Mouse (Mus musculus): ENCODE data around the gene Ppp6r2. TPM values are rescaled to one million over a fixed set of nuclear protein-coding genes. Genes with fewer than 3 reads are reported as not detected.
A peak's percentile ranks its signal among the peaks of the same experiment; 100 is the strongest.

Gene Ppp6r2
- total RNA-seq, 4 experiments from 2014 or later = 46.8 to 89.2 (median 66.8) TPM

DNA sequence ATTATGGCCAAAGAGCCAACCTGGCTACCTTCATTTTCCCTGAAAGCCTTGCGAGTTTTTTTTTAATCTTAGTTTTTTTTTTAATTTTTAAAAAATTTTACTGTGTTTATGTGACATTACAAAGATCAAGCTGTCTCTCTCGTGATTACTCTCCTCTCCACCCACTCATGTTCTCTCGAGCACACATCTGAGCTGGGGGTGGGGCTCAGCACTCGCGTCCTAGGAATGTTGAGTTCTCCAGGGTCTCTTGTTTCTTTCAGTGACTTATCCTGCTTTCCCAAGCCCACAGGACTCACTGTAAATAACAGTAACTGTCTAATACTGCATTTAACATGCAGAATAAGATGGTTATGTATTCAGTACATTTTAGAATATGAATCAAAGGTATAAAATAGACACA is 53.1 kb downstream of the Ppp6r2 start:
- no peak for DNase-seq

DNA sequence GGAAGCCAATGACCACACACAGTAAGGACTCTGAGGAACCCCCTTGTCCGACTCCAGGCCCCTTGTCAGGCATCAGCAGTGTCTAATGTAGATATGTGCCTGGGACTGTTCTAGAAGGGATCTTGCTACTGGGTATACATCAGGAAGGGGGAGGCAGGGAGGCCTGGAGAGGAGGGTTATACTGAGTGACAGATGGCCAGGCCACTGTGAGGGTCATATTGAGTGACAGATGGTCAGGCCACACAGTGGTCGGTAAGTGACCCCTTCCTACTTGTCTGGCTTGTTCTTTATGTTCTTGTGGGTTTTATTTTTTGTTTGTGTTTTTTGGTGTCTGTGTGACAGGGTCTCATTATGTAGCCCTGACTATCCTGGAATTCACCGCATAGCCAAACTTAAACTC is 64.1 kb downstream of the Ppp6r2 start:
- no peak for DNase-seq

DNA sequence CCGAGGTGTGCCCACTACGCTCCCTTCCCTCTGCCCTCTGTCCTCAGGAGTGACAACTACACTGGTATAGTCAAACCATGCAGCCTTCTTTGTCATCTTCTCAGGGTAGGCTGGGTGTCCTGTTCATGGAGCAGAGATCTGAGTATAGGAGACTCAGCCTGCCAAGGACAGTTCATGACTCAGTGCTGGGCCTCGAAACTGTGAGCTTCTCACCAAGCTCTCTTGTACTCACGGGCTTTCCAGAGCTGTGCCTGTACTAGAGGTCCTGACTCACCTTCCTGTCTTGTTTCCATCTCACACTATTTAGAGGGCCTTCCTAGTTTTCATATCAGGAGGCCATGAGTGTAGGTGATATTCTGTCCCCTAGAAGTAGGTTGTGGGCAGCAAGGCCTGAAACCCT is 66.0 kb downstream of the Ppp6r2 start:
- DNase-seq = peak; percentile 41

DNA sequence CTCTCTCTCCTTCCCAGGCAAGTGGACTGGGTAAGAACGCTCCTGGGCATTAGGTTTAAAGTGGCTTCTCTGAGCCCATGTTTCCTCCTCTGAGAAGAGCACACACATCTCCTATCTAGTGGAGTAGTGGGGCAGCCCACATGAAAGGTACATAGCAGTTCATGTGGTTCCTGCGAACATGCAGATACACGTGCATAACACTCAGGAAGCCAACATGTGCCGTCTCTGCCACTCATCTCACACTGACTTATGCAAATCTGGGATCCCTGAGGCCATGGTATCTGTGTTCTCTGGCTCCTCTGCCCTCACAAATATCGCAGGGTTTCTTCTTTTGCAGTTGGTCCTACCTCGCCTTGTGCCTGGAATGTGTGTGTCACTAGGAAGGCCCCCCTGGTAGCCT is 71.2 kb downstream of the Ppp6r2 start:
- no peak for DNase-seq

DNA sequence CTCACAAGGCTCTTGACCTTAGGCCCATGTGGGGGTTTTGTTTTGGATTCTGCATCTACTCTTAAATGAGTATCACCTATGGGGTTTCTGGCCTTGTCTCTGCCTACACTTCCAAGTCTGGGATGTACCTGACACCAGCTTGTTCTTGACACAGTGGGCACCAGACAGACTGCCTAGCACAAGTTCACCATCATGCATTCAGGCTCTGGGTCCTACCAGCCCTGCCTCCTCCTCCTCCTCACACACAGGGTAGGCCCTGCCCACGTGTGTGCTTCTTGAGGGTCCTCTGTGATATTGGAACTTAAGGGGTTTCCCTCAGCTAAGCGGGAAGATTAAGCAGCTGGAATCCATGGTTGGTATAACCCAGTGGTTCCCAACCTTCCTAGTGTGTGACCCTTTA is 72.7 kb downstream of the Ppp6r2 start:
- DNase-seq = no peak

DNA sequence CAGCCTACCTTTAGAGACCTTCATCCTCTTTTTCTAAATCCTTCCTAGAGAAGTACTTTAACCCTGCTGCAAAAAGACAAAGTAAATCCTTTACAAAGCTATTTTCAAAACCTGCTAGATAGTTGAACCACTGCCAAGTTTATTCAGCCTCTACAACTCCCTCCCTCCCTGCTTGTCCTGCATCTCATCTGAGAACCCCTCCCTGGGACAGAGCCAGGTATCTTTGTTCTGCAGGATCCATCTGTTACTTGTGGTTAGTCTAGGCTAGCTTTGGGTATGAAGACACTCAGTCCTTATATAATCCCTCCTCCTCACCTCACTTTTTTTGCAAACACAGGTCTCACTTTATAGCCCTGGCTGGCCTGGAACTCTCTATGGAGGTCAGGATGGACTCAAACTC is 73.7 kb downstream of the Ppp6r2 start:
- DNase-seq = no peak

DNA sequence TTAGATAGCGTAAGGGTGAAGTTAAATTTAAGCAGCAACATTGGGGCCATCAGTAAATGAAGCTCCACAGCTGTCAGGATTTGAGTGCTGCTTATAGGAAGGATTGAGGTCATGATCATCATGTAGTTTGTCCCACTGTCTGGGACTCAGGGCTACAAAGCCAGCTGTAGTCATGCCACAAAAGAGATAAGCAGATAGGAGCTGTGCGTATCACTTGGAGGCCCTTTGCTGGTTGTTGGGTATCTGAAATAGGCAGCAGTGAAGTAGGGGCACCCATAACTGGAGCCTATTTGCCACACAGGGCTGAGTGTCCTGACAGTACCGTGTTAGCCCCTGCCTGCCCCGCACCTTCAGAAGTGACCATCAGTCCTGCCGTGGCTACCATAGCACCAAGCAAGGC is 74.1 kb downstream of the Ppp6r2 start:
- DNase-seq = no peak

DNA sequence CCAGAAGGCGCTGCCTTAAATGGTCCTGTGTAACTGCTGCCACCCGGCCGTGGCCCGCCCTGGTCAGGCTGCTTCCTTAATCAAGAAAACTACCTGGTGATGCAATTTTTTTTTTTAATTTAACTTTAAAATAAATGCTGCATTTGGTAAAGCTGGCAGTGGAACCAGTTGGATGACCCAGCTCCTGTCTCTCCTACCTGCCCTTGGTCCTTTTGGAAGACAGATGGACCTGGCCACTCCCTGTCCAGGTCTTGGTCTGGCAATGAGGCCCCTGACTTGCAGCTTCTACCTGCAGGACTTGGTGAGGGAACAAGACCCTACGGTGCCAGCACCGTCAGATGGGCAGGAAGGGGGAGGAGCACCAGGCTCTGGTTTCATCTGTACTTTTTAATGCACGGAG is 74.8 kb downstream of the Ppp6r2 start:
- DNase-seq = no peak

DNA sequence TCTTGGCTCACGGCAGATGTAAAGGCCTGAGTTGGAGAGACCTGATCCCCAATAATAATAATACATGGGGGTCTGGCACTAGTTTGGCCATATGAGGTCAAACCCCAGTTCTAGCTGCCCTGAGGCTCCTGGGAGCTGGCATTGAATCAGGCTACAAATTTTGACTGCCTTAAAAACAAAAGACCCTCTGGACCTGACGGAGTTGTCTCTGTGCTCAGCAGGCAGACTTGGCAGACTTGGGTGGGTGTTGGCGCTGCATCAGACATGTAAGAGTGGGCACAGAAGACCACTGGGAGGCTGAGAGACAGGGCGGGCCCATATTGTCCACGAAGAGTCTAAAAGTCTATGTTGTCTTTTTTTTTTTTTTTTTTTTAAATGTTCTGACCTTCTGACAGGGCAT is 75.2 kb downstream of the Ppp6r2 start:
- DNase-seq = no peak

DNA sequence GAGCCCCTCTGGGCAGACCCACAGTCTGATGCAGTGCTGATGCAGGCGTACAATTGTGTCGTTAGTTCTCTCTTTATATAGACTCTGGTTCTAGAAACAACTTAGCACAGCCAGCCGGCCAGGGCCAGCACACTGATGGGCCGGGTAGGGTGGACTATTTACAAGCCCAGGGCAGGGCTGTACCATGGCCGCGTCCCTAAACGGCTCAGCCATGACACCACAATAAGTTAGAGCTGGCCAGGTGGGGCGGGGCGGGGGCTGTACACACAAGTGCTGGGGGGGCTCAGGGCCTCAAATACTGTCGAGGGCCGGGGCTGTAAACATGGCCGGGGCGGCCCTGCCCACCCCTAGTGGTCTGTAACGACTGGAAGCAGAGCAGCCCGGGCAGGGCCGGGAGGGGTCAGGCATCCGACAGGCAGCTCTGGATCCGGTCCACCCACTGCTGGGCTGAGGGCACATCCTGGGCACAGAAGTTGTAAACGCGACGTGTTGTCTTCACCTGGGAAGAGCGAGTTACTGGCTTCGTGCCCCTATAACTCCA is 76.9 kb downstream of the Ppp6r2 start:
- no peak for DNase-seq

DNA sequence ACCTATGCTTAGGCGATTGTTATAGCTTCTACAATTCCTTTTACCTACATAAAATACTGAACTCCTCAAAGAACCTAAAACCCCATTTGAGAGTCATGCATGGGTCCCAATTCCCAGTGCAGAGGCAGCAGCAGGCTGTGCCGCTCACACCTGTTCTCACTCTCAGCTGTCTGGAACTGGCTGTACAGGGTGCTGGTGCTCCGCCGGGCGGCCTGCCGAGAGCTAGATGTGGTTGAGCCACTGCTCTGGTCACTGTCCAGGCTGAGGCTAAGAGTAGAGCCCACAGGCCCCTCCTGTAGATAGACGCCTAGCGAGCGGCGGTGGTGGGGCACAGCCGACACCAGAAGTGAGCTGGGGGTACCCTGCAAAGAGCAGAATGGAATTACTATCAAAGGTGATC is 78.1 kb downstream of the Ppp6r2 start:
- no peak for DNase-seq

DNA sequence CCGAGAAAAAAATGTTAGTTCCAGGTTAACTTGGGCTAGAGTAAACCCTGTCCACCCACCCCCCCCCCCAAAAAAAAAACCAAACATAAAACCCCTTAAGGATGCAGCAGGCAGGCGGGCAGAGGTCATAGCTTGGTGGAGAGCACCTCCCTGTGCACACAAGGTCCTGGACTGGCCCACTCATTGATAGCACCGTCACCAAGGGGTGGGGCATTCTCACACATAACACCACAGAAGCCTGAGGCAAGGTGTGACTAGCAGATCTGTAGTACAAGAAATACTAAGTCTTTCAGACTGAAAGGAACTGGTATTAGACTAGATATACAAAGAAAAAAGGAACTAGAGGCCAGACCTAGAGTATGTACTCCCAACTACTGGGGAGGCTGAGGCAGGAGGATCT is 80.2 kb downstream of the Ppp6r2 start:
- DNase-seq = no peak

DNA sequence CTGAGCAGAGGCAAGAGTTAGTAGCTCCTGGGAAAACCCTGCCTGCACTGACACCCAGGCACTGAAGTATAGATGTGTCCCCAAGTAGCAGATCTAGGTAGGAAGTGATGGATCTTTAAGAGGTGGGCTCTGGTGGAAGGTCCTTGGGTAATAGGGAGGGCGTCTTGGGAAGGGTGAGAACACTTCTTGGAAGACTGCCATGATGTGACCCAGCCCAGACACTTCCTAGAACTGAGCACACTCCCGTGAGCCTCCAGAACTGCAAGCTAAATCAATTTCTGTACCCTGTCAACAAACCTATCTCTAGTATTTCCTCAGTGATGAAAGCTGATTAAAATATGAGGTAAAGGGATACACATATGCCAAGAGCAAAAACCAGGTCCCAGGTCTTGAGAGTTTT is 81.4 kb downstream of the Ppp6r2 start:
- DNase-seq = no peak

DNA sequence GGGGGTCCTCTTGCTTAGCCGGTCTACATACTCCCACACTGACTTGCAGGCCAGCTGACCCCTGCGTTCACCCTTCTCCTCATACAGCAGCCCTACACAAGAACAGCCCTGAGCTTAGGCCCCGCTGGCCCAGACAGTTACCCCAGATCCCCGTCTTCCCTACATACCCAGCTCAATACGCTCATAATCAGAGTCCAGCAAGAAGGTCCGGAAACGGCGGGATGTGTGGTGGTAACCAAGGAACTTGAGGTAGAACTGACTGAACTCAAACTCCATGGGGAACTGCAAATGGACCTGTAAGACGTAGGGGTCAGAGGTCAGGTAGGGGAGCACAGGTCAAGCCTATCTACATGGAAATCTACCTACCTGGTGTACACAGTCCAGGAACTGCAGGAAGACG is 82.4 kb downstream of the Ppp6r2 start:
- no peak for DNase-seq

DNA sequence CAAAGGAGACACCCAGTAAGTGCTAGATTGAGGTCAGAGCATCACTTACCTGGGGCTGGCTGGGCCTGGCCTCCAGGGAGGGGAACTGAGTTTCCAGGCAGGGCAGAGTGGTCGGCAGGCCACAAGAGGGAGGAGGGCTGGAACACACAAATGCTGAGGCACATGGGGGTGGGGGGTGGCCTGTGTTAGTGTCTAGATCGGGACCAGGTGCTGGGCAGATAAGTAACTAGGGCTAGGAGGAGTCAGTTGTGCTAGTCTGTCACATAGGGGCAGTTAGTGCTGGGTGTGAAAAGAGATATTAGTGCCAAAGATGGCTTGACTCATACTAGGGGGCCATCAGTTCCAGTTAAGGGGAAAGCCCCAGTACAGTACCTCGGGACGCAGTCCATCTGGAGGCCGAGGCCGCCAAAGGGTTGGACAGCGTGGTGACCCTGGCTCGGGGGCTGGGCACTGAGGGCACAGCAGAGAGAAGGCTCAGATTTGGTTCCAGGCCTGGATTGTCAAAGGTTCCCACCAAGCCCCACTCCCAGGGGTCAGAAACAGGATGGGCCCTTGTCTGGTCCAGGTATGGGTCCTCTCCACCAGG is 84.3 kb downstream of the Ppp6r2 start:
- DNase-seq = no peak

DNA sequence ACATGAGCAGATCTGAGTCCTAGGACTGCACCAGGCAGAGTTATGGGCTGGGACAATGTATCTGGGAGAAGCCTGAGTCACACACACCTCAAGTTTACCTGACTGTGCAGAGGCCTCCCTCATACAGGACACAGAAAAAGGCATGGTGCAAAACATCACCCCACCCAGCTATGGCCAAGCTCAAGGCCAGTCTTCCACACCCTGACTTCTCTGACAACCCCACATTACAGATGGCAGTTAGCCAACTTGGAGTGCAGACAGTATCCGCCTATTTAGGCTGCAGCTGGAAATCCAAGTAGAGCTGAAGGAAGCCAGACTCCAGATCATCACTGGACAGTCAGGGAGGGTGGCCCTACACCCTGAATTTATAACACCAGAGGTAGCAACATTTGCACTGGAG is 85.1 kb downstream of the Ppp6r2 start:
- DNase-seq = no peak

DNA sequence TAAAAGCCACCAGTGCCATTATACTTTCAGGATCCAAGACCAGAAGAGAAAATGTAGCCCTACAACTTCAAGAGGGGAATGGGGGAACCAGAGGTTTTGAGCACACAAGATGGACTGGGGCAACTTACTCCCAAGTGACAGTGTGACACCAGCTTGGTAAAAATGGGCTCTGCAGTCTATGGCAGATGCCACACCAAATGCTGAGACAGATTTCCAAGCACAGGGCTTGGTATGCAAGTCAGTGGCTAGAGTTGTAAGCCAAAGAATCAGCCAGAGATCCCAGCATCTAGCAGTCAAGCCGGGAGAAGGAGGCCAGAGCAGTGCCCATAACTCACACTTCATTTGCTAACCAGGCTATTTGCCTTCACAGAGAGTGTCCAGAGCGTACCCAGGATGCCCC is 86.3 kb downstream of the Ppp6r2 start:
- DNase-seq = no peak

DNA sequence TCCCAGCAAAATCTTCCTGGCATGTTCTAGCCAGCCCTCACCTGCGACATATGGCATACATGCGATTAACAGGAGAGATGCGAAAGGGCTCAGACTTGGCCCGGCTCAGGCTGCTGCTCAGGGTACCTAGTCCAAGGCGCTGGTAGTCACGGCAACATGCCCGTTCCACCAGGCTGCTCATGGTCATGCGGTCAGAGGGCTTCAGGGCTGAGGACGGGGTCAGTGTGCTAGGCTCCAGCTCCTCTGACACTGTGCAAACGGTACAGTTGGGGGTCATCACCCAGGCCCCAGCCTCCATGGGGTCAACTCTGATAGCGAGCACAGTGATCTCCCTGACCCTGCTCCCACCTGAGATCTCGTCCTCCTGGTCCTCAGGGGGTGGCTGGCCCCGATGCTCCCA is 88.8 kb downstream of the Ppp6r2 start:
- DNase-seq = no peak

DNA sequence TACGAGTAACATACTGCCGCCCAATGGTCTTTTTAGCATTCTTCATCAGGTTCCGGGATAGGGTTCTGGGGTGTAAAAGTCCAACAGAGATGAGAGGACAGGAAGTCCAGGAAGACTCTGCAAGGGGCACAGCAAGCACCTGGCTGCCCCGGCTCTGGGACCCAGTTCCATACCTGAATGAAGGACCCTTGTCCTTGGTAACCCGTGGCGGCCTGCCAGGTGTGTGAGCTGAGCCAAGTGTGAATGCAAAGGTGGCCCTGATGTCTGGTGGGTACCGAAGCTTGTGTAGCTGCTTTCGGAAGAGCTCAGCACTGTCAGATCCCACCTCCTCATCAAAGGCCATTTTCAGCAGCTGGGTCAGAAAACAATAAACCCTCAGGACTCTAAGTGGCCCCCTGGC is 89.2 kb downstream of the Ppp6r2 start:
- no peak for DNase-seq

DNA sequence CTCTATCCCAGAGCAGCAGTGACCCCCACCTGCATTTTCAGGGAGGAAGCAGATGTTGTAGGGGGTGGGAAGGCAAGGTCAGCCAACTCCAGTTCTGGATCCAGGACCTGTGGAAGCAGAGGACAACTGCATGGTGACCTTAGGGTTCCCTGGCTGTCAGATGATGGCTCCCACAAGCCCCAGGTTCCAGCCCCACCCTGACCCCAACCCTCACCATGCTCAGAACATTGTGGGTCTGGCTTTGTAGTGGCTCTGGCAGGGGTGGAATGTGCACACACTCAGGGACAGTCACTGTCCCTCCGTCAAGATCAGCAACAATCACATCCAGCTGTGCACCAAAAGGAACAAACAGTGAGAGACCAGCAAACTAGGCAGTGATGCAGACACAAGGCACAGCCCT is 94.6 kb downstream of the Ppp6r2 start:
- no peak for DNase-seq

DNA sequence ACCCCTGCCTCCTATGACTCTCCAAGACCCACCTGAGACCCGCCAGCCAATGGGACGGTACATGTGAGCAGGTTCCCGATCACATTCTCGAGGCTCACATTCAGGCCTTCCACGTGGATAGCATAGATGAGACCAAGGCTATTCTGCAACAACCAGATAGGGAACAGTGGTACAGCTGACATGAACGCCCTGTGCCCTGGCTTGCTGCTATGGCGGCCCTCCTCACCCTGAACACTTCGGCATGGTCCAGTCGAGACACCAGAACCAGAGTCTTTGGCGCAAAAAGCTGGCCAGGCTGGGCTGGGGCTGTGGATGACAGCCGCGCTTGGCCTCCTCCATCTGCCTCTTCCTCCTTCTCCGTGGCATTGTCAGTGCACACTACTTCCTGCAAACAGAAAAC is 96.1 kb downstream of the Ppp6r2 start:
- DNase-seq = no peak

DNA sequence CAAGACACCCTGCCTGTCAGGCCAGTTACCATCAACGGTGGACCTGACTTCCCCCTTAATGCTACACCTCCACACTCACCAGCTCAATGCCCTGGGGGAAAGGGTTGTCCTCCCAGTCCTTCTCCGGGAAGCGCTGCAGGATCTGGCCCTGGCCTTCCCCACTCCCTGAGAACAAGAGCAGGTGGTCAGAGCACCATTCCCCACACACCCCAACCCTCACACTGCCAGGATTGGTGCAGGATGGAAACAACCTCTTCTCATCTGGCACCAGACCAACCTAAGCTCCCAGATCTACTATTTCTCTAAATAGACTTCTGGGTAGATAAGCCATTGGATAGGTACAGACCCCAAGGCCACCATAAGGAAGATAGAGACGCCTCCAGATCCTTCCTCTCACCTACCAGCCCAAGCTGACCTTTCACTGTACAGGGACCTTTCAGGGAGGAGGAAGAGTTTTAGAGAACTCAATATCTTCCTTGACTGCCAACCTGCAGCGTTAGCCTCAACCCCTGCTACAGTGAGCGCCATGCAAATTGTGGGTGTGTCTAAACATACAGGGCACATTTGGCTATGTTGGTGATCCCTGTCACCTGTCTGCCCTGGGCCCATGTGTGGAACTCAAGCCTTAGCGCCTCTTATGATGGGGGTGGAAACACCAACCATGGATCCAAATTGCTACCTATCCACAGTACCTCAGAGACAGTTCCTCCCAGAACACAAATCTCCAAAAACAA is 97.2 kb downstream of the Ppp6r2 start:
- no peak for DNase-seq

DNA sequence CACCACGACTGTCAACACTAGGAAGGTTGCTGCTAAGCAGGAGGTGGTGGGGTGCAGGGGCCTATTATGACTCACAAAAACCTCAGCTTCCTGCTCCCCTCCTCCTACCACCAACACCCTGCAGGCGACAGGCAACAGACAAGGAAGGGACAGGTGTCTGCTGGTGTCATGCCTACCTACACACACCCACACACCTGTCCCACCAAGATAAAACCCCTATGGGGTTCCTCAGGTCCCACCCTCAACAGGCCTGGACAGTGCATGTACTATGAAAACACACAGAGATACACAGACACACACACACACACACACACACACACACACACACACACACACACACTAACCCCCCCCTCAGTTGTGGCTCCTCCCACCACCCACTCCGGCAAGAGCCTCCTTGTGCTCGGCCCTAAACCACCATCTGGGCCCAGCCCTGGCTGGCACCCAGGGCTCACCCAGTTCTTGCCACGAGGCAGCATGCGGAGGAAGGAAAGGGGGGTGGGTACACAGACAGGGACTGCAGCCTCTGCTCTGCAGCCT is 98.7 kb downstream of the Ppp6r2 start:
- no peak for DNase-seq

DNA sequence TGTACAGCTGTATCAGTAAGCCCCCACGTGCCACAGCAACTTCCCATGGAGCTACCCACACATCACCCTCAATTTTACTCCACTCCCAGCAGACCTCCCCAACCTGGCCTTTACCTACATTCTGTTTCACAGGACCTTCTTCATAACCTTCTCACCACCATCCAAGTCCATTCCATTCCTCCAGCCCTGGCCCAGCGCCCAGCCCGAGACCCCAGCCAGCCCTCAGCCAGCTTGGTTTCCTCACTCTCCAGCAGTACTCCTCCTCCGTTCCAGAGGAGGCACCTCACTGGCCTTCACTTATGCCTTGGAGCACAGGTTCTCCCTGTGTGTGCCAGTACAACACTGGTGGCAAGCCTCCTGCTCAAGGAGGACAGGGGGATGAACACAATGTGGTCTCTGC is 102.0 kb downstream of the Ppp6r2 start:
- no peak for DNase-seq
